Mouse (Mus musculus) heart, adult 9 months (tissue): ENCODE data around the gene Dalrd3.

Experiments used
- DNase-seq, 2 experiments: peaks; one replicate each; pipeline ENCODE4 v3.0.0; 2022; ENCODE audit warnings: low spot score in 2 of 2

The Dalrd3 gene

GRCm38 (mm10) chr9:108569381-108570206 lies at the start of gene Dalrd3:
TSS of gene Dalrd3 (plus strand) at chr9:108569886.
- peak; percentile 89 to 91 for DNase-seq

GRCm38 (mm10) chr9:108521604-108522003 lies 48.1 kb upstream of the Dalrd3 start:
- DNase-seq, result no peak

- no peak for DNase-seq
These were observed 46.3 kb upstream of the Dalrd3 start for GRCm38 (mm10) chr9:108523341-108523740.

- DNase-seq, result no peak
These were observed 44.3 kb upstream of the Dalrd3 start for GRCm38 (mm10) chr9:108525400-108525799.

GRCm38 (mm10) chr9:108530954-108531353 lies 38.7 kb upstream of the Dalrd3 start:
- DNase-seq, result no peak

GRCm38 (mm10) chr9:108531496-108531895 lies 38.2 kb upstream of the Dalrd3 start:
- no peak for DNase-seq

- DNase-seq, result no peak
These were observed 28.8 kb upstream of the Dalrd3 start for GRCm38 (mm10) chr9:108540846-108541245.

- DNase-seq, result no peak
These were observed 23.7 kb upstream of the Dalrd3 start for GRCm38 (mm10) chr9:108545986-108546385.

GRCm38 (mm10) chr9:108546875-108547274 lies 22.8 kb upstream of the Dalrd3 start:
- no peak for DNase-seq

GRCm38 (mm10) chr9:108559169-108559568 lies 10.5 kb upstream of the Dalrd3 start:
- DNase-seq, result no peak

- peak; percentile 97 for DNase-seq
These were observed 9.4 kb upstream of the Dalrd3 start, which contains the start of gene Impdh2 for GRCm38 (mm10) chr9:108560227-108560841. TSS of gene Impdh2 (plus strand) at chr9:108560286.

- no peak for DNase-seq
These were observed 6.0 kb upstream of the Dalrd3 start for GRCm38 (mm10) chr9:108563671-108564070.

GRCm38 (mm10) chr9:108564131-108564530 lies 5.6 kb upstream of the Dalrd3 start:
- no peak for DNase-seq

- no peak for DNase-seq
These were observed 3.5 kb upstream of the Dalrd3 start for GRCm38 (mm10) chr9:108565881-108566814.

GRCm38 (mm10) chr9:108566815-108567776 lies 2.6 kb upstream of the Dalrd3 start, which contains the start of gene Ndufaf3:
TSS of gene Ndufaf3 (minus strand) at chr9:108567434.
- DNase-seq, result peak; percentile 95 to 96

GRCm38 (mm10) chr9:108567931-108568419 lies 1.7 kb upstream of the Dalrd3 start:
- DNase-seq, result peak in 1 of 2 experiments; percentile 66

- no peak for DNase-seq
These were observed 1.2 kb upstream of the Dalrd3 start for GRCm38 (mm10) chr9:108568511-108568921.

- DNase-seq, result peak in 1 of 2 experiments; percentile 67
These were observed 666 bp downstream of the Dalrd3 start for GRCm38 (mm10) chr9:108570207-108570896.

GRCm38 (mm10) chr9:108571401-108571973 lies 1.8 kb downstream of the Dalrd3 start:
- no peak for DNase-seq
